Mouse (Mus musculus) ES-Bruce4 (cell line): ENCODE results near the gene Tbcd.

Source experiments
- CTCF ChIP-seq: IDR thresholded peaks from one replicate; pipeline ENCODE4 v1.8.1; 2011; ENCODE audit warnings: low read depth, low read length
- EP300 ChIP-seq: IDR thresholded peaks from 2 replicates; pipeline ENCODE4 v1.6.1; 2011; ENCODE audit warnings: low read depth, low read length; ENCODE audit not compliant: insufficient read depth
- POLR2A ChIP-seq: IDR thresholded peaks from one replicate; pipeline ENCODE4 v1.8.1; 2011; ENCODE audit warnings: low read length; ENCODE audit not compliant: insufficient read depth

DNA sequence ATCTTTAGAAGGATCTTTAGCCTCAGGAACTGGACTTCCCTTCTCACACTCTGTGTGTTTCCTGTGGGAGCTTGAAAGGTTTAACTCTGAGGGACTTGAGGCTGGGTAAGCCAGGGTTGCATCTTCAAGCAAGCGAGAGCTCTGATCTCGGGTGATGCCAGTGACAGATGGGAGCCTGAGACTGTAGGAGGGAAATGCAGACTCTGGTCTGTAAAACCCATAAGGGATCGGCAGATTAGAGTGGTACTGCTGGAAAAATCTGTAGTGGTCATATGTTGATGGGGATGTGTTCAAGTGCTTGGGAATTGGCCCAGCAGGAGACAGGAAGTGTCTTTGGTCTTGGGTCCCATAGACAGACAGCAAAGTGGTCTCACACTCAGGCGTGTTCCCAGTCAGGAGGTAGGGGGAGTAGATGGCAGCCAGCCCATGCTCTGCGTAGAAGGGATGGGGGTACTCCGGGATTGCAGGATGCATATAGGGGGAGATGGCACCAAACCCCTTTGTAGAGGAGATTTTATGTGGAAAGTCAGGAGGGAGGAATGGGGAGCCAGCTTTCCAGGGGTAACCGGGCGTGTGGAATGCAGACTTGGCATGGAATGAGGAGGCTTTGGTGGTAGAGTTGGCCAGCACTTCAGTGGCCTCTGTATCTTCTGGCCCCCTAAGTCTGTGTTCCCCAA, 61.3 kb downstream of the Tbcd start:
- TF ChIP-seq POLR2A (no peak), CTCF (no peak), EP300 (no peak)
